Mouse (Mus musculus) intestine, embryonic 14.5 days (tissue): ENCODE data around the gene Med6. TPM values are rescaled to one million over a fixed set of nuclear protein-coding genes. Genes with fewer than 3 reads are reported as not detected.
A peak's percentile ranks its signal among the peaks of the same experiment; 100 is the strongest.

Experiments
- ATAC-seq: fragments of 200-750 bp; cut with Nextera tagmentation; replicated peaks from 2 replicates; pipeline ENCODE4 v1.8.0; 2017; ENCODE audit warnings: low read depth, moderate number of reproducible peaks, moderate TSS enrichment, moderate library complexity; ENCODE audit not compliant: low FRiP score, low TSS enrichment
- DNase-seq: peaks from one replicate; pipeline ENCODE4 v3.0.0-alpha.2; 2018; ENCODE audit warnings: low spot score
- H3K27ac ChIP-seq: fragments of 300-500 bp; sonication (generic); 2 replicates; pipeline ENCODE4 v1.5.1; 2014; ENCODE audit warnings: low read depth, mild to moderate bottlenecking, control low read depth
- H3K27me3 ChIP-seq: fragments of 300-500 bp; sonication (generic); replicated peaks from 2 replicates; pipeline ENCODE4 v1.6.1; 2014; ENCODE audit warnings: low read length, control low read depth; ENCODE audit not compliant: control insufficient read depth, insufficient read depth
- H3K36me3 ChIP-seq: fragments of 300-500 bp; sonication (generic); 2 replicates; pipeline ENCODE4 v1.6.1; 2014; ENCODE audit warnings: low read length, control low read depth; ENCODE audit not compliant: control insufficient read depth, insufficient read depth
- H3K4me1 ChIP-seq: fragments of 300-500 bp; sonication (generic); replicated peaks from 2 replicates; pipeline ENCODE4 v1.6.1; 2014; ENCODE audit warnings: low read length, control low read depth, mixed read lengths; ENCODE audit not compliant: control insufficient read depth, insufficient read depth
- H3K4me2 ChIP-seq: fragments of 300-500 bp; sonication (generic); 2 replicates; pipeline ENCODE4 v1.6.1; 2014; ENCODE audit warnings: low read length
- H3K4me3 ChIP-seq: fragments of 300-500 bp; sonication (generic); 2 replicates; pipeline ENCODE4 v1.5.1; 2014; ENCODE audit warnings: low read depth, low read length, control low read depth, mixed read lengths
- H3K9ac ChIP-seq: fragments of 300-500 bp; sonication (generic); 2 replicates; pipeline ENCODE4 v1.6.1; 2014; ENCODE audit warnings: mild to moderate bottlenecking, low read length
- H3K9me3 ChIP-seq: fragments of 300-500 bp; sonication (generic); 2 replicates; pipeline ENCODE4 v1.6.1; 2016; ENCODE audit warnings: low read length, control low read depth; ENCODE audit not compliant: control insufficient read depth
- WGBS: fragments of 180-500 bp; shearing (Covaris S2); extraction: QIAGEN DNeasy Blood & Tissue Kit; methylation state at CpG from one replicate; pipeline ENCODE4 v1.1.7; 2014; 5-methylcytosine and 5-hydroxymethylcytosine counted together
- polyA plus RNA-seq: library from polyadenylated mRNA; unstranded; fragments of >200 nt; fragmentation: Nextera tagmentation; extraction: Ambion mirVana; gene quantifications from 2 replicates; pipeline ENCODE4 v1.2.1, GENCODE M21; 2014

Med6 gene
- 70.0 and 73.2 TPM in 2 replicates for polyA plus RNA-seq

GRCm38 (mm10) chr12:81594902-81595671 is at the start of gene Med6:
Med6 (minus strand) TSS chr12:81595008.
- WGBS: 2% methylated on average over 36 of the region's 36 CpGs
- Histone ChIP-seq H3K9ac (peak within 1 kb of the TSS; percentile 83), H3K36me3 (peaks cover 10% of the 10 kb centered on the region), H3K4me1 (peaks cover 6% of the 10 kb centered on the region), H3K9me3 (no peaks in the 10 kb centered on the region), H3K27me3 (no peaks in the 10 kb centered on the region), H3K27ac (peak within 1 kb of the TSS; percentile 34), H3K4me2 (peak within 1 kb of the TSS; percentile 89), H3K4me3 (peak within 1 kb of the TSS; percentile 99)
- ATAC-seq: peak; percentile 95
- peak; percentile 99 for DNase-seq

GRCm38 (mm10) chr12:81642361-81643082 is 47.7 kb upstream of the Med6 start:
- H3K4me3 ChIP-seq: no peak overlapping the region
- H3K9me3 ChIP-seq: no peaks in the 10 kb centered on the region
- H3K4me1 ChIP-seq: no peaks in the 10 kb centered on the region
- DNase-seq (no peak), ATAC-seq (no peak)
- no peaks in the 10 kb centered on the region for H3K27me3 ChIP-seq
- no peak overlapping the region for H3K27ac ChIP-seq
- H3K36me3 ChIP-seq: no peaks in the 10 kb centered on the region
- H3K4me2 ChIP-seq: no peak overlapping the region
- WGBS: 72% methylated on average over 11 of the region's 11 CpGs
- no peak overlapping the region for H3K9ac ChIP-seq

- DNase-seq: no peak
- Histone ChIP-seq H3K27me3 (no peaks in the 10 kb centered on the region), H3K9ac (no peak overlapping the region), H3K4me3 (no peak overlapping the region), H3K36me3 (no peaks in the 10 kb centered on the region), H3K27ac (no peak overlapping the region), H3K4me2 (no peak overlapping the region), H3K4me1 (no peaks in the 10 kb centered on the region), H3K9me3 (no peaks in the 10 kb centered on the region)
- ATAC-seq: no peak
- WGBS: 52% methylated on average over 5 of the region's 5 CpGs
These were observed 45.8 kb upstream of the Med6 start for GRCm38 (mm10) chr12:81640656-81641055.

- Histone ChIP-seq H3K9ac (no peak overlapping the region), H3K4me3 (no peak overlapping the region), H3K36me3 (no peaks in the 10 kb centered on the region), H3K4me2 (no peak overlapping the region), H3K4me1 (peaks cover 5% of the 10 kb centered on the region; the same call in 1 of the 2 replicates), H3K9me3 (no peaks in the 10 kb centered on the region), H3K27ac (no peak overlapping the region), H3K27me3 (peaks cover 50% of the 10 kb centered on the region)
- 68% methylated on average over 2 of the region's 2 CpGs for WGBS
- ATAC-seq (no peak), DNase-seq (no peak)
These were observed 38.4 kb upstream of the Med6 start for GRCm38 (mm10) chr12:81633246-81633645.

- H3K27me3 ChIP-seq: peaks cover 60% of the 10 kb centered on the region
- H3K4me3 ChIP-seq: peak overlapping the region; percentile 47
- ATAC-seq (no peak), DNase-seq (no peak)
- peak overlapping the region; percentile 44 for H3K9ac ChIP-seq
- 3% methylated on average over 31 of the region's 31 CpGs for WGBS
- no peak overlapping the region for H3K27ac ChIP-seq
- no peaks in the 10 kb centered on the region for H3K9me3 ChIP-seq
- peaks cover 5% of the 10 kb centered on the region; the same call in 1 of the 2 replicates for H3K4me1 ChIP-seq
- no peaks in the 10 kb centered on the region for H3K36me3 ChIP-seq
- peak overlapping the region; percentile 93 for H3K4me2 ChIP-seq
These were observed 37.0 kb upstream of the Med6 start for GRCm38 (mm10) chr12:81631661-81632401.

- H3K4me3 ChIP-seq: peak within 1 kb of the TSS; percentile 47
- H3K9ac ChIP-seq: peak within 1 kb of the TSS; percentile 44
- H3K36me3 ChIP-seq: no peaks in the 10 kb centered on the region
- ATAC-seq (peak; percentile 82), DNase-seq (peak; percentile 76)
- peaks cover 60% of the 10 kb centered on the region for H3K27me3 ChIP-seq
- no peak within 1 kb of the TSS for H3K27ac ChIP-seq
- H3K4me1 ChIP-seq: peaks cover 5% of the 10 kb centered on the region; the same call in 1 of the 2 replicates
- peak within 1 kb of the TSS; percentile 93 for H3K4me2 ChIP-seq
- H3K9me3 ChIP-seq: no peaks in the 10 kb centered on the region
- under 1% methylated on average over 82 of the region's 82 CpGs for WGBS
These were observed 36.3 kb upstream of the Med6 start, which contains the start of gene Ttc9 for GRCm38 (mm10) chr12:81630915-81631660. Ttc9 (plus strand) TSS chr12:81631249.

GRCm38 (mm10) chr12:81630520-81630914 is 35.7 kb upstream of the Med6 start:
- peak; percentile 81 for ATAC-seq
- under 1% methylated on average over 16 of the region's 16 CpGs for WGBS
- H3K27ac ChIP-seq: no peak overlapping the region
- peak; percentile 74 for DNase-seq
- peak overlapping the region; percentile 44; the same call in 1 of the 2 replicates for H3K9ac ChIP-seq
- H3K4me3 ChIP-seq: peak overlapping the region; percentile 47
- peak overlapping the region; percentile 93 for H3K4me2 ChIP-seq
- H3K36me3 ChIP-seq: no peaks in the 10 kb centered on the region
- H3K27me3 ChIP-seq: peaks cover 63% of the 10 kb centered on the region
- H3K4me1 ChIP-seq: peaks cover 5% of the 10 kb centered on the region; the same call in 1 of the 2 replicates
- H3K9me3 ChIP-seq: no peaks in the 10 kb centered on the region

DNA sequence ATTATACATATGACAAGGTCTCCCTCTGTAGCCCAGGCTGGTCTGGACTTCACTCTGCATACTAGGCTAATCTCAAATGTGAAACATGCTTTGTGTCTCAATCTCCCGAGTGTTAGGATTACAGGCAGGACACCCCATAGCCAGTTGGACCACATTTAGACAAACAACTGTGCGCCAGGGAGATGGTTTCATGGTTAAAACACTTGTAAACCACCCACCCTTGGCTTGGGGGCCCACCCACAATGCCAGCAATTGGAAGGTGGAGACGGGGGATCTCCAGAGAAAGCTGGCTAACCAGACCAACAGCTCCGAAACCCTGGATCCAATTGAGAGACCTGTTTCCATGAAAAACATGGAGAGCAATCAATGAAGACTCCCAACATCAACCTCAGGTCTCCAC is 33.3 kb upstream of the Med6 start:
- H3K4me2 ChIP-seq: no peak overlapping the region
- no peaks in the 10 kb centered on the region for H3K36me3 ChIP-seq
- H3K4me3 ChIP-seq: no peak overlapping the region
- DNase-seq (no peak), ATAC-seq (no peak)
- peaks cover 5% of the 10 kb centered on the region; the same call in 1 of the 2 replicates for H3K4me1 ChIP-seq
- H3K27me3 ChIP-seq: peaks cover 63% of the 10 kb centered on the region
- no peak overlapping the region for H3K27ac ChIP-seq
- WGBS: 79% methylated on average over 4 of the region's 4 CpGs
- H3K9ac ChIP-seq: no peak overlapping the region
- no peaks in the 10 kb centered on the region for H3K9me3 ChIP-seq
